Mouse (Mus musculus) erythroblast, embryonic 14.5 days (primary cell): ENCODE data around the gene Ica1. TPM values are rescaled to one million over a fixed set of nuclear protein-coding genes. Genes with fewer than 3 reads are reported as not detected.

Experiments
- H3K27me3 ChIP-seq: 2 replicates; pipeline ENCODE4 v1.6.1; 2012; ENCODE audit warnings: inconsistent platforms; ENCODE audit not compliant: control insufficient read depth
- H3K36me3 ChIP-seq: 2 replicates; pipeline ENCODE4 v1.6.1; 2012; ENCODE audit warnings: mild to moderate bottlenecking, inconsistent platforms; ENCODE audit not compliant: control insufficient read depth
- H3K4me1 ChIP-seq: 2 replicates; pipeline ENCODE4 v1.6.1; 2012; ENCODE audit warnings: inconsistent platforms; ENCODE audit not compliant: control insufficient read depth
- H3K4me3 ChIP-seq: replicated peaks from 2 replicates; pipeline ENCODE3; 2012; ENCODE audit warnings: moderate library complexity, mild to moderate bottlenecking, inconsistent platforms
- H3K9me3 ChIP-seq: 2 replicates; pipeline ENCODE4 v1.6.1; 2012; ENCODE audit warnings: low read length, inconsistent platforms, mixed read lengths; ENCODE audit not compliant: control insufficient read depth
- GATA1 ChIP-seq: IDR thresholded peaks from 2 replicates; pipeline ENCODE4 v1.6.1; 2012; ENCODE audit warnings: low read length, inconsistent platforms, mixed read lengths
- TAL1 ChIP-seq: IDR thresholded peaks from 3 replicates; pipeline ENCODE4 v1.6.1; 2012; ENCODE audit warnings: low read length, inconsistent platforms, mixed read lengths
- polyA plus RNA-seq: library from polyadenylated mRNA; stranded (reverse); fragments of >175 nt; gene quantifications from 2 replicates; pipeline ENCODE4 v1.2.3, GENCODE M21; 2012

Gene Ica1
- polyA plus RNA-seq, 1 experiment, result 0.15 TPM

DNA sequence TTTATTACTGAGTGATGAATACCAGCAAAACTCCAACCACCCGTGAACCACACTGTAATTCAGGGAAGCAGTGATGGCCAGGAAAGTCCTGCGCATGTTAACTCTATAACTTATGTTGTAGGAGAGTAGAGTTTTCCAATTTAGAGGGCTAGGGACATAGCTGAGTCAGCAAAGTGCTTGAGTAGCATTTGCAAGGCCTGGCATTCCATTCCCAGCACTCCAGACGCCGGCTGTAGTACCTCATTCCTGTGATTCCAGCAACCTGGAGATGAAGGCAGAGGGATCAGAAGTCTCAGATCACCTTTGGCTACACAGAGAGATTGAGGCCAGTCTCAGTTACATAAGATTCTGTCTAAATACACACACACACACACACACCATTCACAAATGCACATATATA, 105.3 kb downstream of the Ica1 start:
- Histone ChIP-seq H3K4me1 (no peaks in the 10 kb centered on the region), H3K36me3 (no peaks in the 10 kb centered on the region), H3K9me3 (no peaks in the 10 kb centered on the region), H3K4me3 (no peak overlapping the region), H3K27me3 (no peaks in the 10 kb centered on the region)
- TF ChIP-seq GATA1, result no peak
- no peak for TF ChIP-seq TAL1

DNA sequence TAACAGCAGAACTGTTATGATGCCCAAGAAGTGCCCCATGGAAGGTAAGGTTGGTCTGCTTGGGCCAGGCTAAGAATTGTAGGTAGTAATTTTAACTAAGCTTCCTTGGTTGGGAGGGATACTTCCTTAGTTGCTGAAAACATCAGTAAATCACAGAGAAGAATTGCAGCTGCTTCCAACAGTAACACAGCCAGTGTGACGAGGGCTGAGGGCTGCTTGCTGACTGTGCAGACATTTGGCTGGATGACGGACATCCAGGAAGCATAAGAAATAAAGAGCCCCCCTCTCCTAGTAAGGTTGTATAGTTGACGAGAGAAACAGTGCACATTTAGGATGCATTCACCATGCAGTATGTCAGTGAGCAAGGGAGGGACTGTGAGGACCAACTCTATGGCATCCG, 108.9 kb downstream of the Ica1 start:
- Histone ChIP-seq H3K27me3 (no peaks in the 10 kb centered on the region), H3K4me3 (no peak overlapping the region), H3K36me3 (no peaks in the 10 kb centered on the region), H3K4me1 (no peaks in the 10 kb centered on the region), H3K9me3 (no peaks in the 10 kb centered on the region)
- TF ChIP-seq GATA1, result no peak
- TF ChIP-seq TAL1, result no peak

DNA sequence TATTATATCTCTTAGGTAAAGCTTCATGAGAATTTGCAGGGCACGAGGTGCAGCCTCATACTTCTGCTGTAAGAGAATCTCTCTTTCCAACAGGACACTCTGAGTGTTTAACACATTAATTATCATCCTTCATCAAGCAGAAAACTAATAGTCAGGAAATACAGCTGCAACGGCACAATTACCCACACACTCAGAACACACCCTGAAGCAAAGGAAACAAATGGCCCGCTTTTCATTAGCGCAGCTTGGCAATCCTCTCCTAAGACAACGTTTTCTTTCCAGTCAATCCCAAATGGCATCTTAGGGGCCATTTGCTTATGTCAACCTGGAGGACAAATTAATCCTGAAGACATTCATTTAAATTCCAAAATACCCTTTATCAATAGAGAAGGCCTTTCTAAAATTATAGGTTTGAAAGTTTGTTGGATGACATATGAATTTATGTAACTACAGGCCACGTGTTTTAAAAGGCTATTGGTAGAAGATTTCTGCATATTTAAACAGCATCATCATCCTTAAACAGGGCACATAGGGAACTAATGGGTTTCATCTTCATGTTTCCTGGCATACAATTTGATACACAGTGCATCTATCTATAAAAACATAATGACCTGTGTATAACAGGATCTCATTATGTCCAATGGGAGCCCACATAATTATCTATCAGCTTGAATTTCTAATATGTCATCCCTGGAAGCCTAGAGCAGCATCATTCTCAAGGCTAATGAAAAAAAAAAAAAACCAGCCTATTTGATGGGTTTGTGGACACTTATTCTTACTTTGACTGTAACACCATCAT, 110.1 kb downstream of the Ica1 start:
- H3K36me3 ChIP-seq, result no peaks in the 10 kb centered on the region
- H3K9me3 ChIP-seq, result no peaks in the 10 kb centered on the region
- H3K4me3 ChIP-seq, result no peak overlapping the region
- no peak for TF ChIP-seq GATA1
- no peak for TF ChIP-seq TAL1
- no peaks in the 10 kb centered on the region for H3K4me1 ChIP-seq
- H3K27me3 ChIP-seq, result no peaks in the 10 kb centered on the region

DNA sequence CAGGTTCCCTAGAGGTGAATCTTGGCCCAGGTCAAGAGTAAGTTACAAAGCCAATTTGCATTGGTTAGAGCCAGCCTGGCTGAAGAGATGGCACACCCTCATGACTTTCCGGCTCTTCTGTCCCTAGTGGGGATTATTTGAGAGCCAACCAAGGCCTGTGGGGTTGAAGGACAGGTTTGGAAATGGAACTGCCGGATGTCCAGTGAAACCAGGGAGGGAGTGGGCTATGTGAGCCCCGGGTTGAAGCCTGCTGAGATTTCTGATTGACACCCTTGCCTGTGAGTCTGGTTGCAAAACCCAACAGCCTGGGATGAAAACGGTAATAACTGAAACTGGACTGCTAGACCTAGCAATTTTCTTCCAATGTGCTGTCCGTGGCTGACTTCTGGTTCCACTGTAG, 112.5 kb downstream of the Ica1 start:
- TF ChIP-seq GATA1 (no peak), TAL1 (no peak)
- Histone ChIP-seq H3K9me3 (no peaks in the 10 kb centered on the region), H3K4me3 (no peak overlapping the region), H3K4me1 (no peaks in the 10 kb centered on the region), H3K36me3 (no peaks in the 10 kb centered on the region), H3K27me3 (no peaks in the 10 kb centered on the region)

DNA sequence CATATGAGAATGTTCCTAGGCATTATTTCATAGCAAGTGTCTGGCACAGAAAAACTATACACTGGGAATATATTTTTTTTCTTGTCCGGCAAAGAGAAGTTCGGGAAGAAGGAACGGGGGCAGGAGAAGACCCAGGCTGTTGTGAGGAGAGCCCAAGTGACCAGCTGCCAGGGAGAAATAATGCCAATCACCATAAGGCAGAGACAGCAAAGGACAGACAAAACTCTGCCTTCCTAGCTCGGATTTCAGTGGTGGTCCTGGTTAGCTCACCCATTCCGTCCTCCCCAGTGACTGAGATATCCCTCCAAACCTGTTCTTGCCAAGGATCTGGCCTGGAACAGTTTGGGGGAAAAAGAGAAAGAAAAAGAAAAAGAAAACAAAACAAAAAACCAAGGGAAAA, 113.3 kb downstream of the Ica1 start:
- Histone ChIP-seq H3K9me3 (no peaks in the 10 kb centered on the region), H3K4me1 (no peaks in the 10 kb centered on the region), H3K27me3 (no peaks in the 10 kb centered on the region), H3K36me3 (no peaks in the 10 kb centered on the region), H3K4me3 (no peak overlapping the region)
- TF ChIP-seq TAL1, result no peak
- TF ChIP-seq GATA1, result no peak

DNA sequence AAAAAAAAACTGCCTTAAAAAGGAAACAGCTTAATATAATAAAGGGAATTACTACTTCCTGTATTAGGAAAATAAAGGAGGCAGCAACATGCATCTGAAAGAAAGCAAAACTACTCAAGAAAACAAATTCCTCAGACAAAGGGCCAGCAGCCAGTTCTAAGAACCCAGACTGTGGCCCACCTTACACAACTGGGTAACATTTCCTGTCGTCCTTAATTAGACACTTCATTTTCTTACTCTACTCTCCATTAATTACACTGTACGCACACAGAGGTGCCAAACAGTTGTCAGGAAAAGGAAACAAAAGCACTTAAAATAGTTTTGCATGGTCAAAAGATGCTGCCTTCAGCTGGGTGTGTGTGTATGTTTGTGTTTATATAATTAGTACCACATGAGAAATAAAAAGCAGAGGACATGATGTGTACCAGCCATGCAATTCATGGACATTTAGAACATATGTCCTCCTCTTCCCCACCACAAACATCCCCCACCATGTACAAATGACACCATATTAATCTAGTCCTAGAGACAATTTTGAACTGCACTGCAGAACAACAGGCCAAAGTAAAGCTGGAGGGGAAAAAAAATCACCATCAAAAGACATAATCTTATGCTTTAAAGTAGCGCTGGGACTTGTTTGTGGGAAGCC, 115.1 kb downstream of the Ica1 start:
- Histone ChIP-seq H3K27me3 (no peaks in the 10 kb centered on the region), H3K9me3 (no peaks in the 10 kb centered on the region), H3K4me3 (no peak overlapping the region), H3K4me1 (no peaks in the 10 kb centered on the region), H3K36me3 (no peaks in the 10 kb centered on the region)
- TF ChIP-seq GATA1 (no peak), TAL1 (no peak)

DNA sequence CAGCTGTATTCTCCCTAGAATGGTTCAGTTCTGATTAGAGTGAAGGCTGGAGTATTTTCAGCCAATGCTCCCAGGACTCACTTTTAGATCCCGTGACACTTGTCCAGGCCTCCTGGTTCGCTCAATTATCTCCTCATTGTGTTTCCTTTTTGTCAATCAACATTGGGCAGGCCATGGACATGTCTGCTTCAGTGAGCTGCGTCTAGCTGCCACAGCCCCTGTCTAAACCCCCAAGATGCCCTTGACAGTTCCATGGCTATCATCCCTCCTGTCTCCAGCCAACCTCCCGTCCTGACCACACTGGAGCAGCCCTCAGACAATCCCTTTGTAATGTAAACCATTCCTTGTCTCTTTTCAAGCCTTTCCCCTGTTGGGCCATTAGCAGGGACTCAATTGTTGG, 116.9 kb downstream of the Ica1 start:
- H3K9me3 ChIP-seq, result no peaks in the 10 kb centered on the region
- H3K4me3 ChIP-seq, result no peak overlapping the region
- H3K4me1 ChIP-seq, result no peaks in the 10 kb centered on the region
- H3K36me3 ChIP-seq, result no peaks in the 10 kb centered on the region
- no peak for TF ChIP-seq GATA1
- H3K27me3 ChIP-seq, result no peaks in the 10 kb centered on the region

DNA sequence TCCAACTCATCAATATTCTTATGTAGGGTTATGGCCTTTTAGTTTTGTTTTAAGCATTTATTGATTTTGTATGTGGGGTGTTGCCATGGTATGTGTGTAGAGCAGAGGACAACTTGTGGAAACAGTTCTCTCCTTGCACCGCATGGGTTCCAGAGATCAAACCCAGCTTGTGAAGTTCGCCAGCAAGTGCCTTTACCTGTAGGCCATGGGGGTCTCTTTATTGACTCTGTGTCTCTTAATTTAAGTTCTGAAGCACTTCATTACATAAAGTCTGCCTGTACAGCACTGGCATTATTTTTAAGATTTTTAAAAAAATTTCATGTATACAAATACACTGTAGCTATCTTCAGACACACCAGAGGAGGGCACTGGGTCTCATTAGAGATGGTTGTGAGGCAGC, 118.2 kb downstream of the Ica1 start:
- TF ChIP-seq TAL1 (no peak), GATA1 (no peak)
- Histone ChIP-seq H3K4me1 (no peaks in the 10 kb centered on the region), H3K27me3 (no peaks in the 10 kb centered on the region), H3K36me3 (no peaks in the 10 kb centered on the region), H3K4me3 (no peak overlapping the region), H3K9me3 (no peaks in the 10 kb centered on the region)

DNA sequence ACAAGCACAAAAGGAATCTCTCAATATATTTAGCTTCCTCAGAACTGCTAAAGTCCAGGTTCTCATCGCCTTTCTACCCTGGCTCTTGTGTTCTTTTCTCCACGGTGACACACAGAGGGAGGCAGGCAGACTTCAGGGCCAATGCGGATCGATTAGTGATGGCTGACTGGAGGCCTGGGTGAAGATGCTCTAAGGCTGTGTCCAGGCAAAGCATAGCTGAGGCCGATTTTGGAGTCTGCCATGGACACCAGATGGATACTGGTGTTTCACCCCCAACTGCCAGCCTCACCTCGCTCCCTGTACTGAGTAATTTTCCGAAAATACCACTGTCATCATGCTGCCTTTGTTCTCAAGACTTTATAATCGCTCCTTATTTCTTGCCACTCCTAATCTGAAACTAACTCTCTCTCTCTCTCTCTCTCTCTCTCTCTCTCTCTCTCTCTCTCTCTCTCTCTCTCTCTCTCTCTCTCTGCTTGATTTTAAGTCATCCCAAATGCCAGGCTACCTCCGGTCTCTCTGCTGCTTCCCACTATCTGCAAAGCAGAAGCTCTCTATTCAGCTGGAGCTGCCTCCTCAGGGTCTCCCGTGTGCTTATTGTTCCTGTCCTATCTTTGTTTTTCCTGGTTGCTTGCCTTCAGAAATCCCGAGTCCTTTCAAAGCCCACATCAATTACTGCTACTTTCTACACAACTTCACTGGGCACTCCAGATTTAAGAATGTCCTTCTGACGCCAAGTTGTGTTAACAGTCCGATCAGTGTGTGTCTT, 118.9 kb downstream of the Ica1 start:
- Histone ChIP-seq H3K27me3 (no peaks in the 10 kb centered on the region), H3K36me3 (no peaks in the 10 kb centered on the region)

More for the DNA sequence above, 118.9 kb downstream of the Ica1 start:
- Histone ChIP-seq H3K4me1 (no peaks in the 10 kb centered on the region), H3K9me3 (no peaks in the 10 kb centered on the region), H3K4me3 (no peak overlapping the region)
- no peak for TF ChIP-seq GATA1
- TF ChIP-seq TAL1, result no peak
